Comparison of ENCODE assay signal across 11 mouse cellular contexts in the genomic region with DNA sequence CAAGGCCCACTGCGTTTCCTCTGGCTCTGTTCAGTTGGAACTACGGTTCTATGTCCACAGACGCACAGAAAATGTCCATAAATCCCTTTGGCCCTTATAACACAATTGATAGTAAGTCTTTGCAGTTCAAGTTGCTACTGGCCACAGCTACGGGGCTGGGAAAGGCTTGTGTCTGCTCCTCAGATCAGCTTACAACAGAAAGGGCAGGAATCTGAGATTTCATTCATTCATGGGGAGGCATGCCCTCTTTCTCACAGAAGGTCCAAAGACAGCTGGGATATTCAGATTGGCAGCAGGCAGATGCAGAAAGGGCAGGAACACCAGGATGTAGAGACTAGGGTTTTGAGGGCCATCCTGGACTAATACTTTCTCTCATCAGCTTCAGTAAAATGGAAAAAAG. TPM values are rescaled to one million over a fixed set of nuclear protein-coding genes. Genes with fewer than 3 reads are reported as not detected.
DNase-seq lines count a peak whose midpoint lies in the region; ATAC-seq and TF ChIP-seq lines count a peak whose summit lies in the region.
"Had no signal": no experiment of that assay in that cellular context is flagged by ENCODE, and none has a peak within 500 bp of the region (broad histone marks: within the 10 kb centered on the region; RNA-seq: fewer than 3 reads in every experiment).

No protein-coding gene starts in this region.

- no peak overlapping the region for H3K9ac ChIP-seq in kidney, postnatal 0 days (ENCODE audit: low read depth, low read length)
- H3K9ac ChIP-seq in forebrain, embryonic 16.5 days (replicated peaks; ENCODE audit: low read depth, low read length), result no peak overlapping the region
- no peak overlapping the region for H3K9ac ChIP-seq in liver, embryonic 13.5 days
- no peak overlapping the region for H3K9ac ChIP-seq in neural tube, embryonic 15.5 days (replicated peaks)

- no peak overlapping the region for H3K4me3 ChIP-seq in kidney, postnatal 0 days (replicated peaks; ENCODE audit: low read depth, low read length)
- H3K4me3 ChIP-seq in forebrain, embryonic 16.5 days (replicated peaks; ENCODE audit: low read length), result no peak overlapping the region
- no peak overlapping the region for H3K4me3 ChIP-seq in liver, embryonic 13.5 days (replicated peaks)
- H3K4me3 ChIP-seq in neural tube, embryonic 15.5 days (replicated peaks), result no peak overlapping the region

- H3K9me3 ChIP-seq in kidney, postnatal 0 days (replicated peaks; ENCODE audit: low read length), result no peaks in the 10 kb centered on the region
- H3K9me3 ChIP-seq in forebrain, embryonic 16.5 days (ENCODE audit: control insufficient read depth, low read length), result no peaks in the 10 kb centered on the region
- H3K9me3 ChIP-seq in liver, embryonic 13.5 days (replicated peaks), result no peaks in the 10 kb centered on the region
- H3K9me3 ChIP-seq in neural tube, embryonic 15.5 days (replicated peaks), result no peaks in the 10 kb centered on the region

- no peaks in the 10 kb centered on the region for H3K36me3 ChIP-seq in kidney, postnatal 0 days (ENCODE audit: insufficient read depth, low read length)
- H3K36me3 ChIP-seq in forebrain, embryonic 16.5 days (ENCODE audit: control insufficient read depth, insufficient read depth), result no peaks in the 10 kb centered on the region
- no peaks in the 10 kb centered on the region for H3K36me3 ChIP-seq in liver, embryonic 13.5 days
- H3K36me3 ChIP-seq in neural tube, embryonic 15.5 days, result no peaks in the 10 kb centered on the region

- H3K27ac ChIP-seq in kidney, postnatal 0 days, result 0 out of 2 replicates have a peak overlapping the region, but pooled peaks have one; percentile 57
- peak overlapping the region; percentile 16; the same call in 1 of the 2 replicates for H3K27ac ChIP-seq in forebrain, embryonic 16.5 days (ENCODE audit: low read length)
- peak overlapping the region; percentile 66 for H3K27ac ChIP-seq in liver, embryonic 13.5 days
- 0 out of 2 replicates have a peak overlapping the region, but pooled peaks have one; percentile 4 for H3K27ac ChIP-seq in neural tube, embryonic 15.5 days (replicated peaks)

- ATAC-seq in kidney, postnatal 0 days (replicated peaks; ENCODE audit: low FRiP score, low read depth), result no peak
- ATAC-seq in forebrain, embryonic 16.5 days, result no peak
- ATAC-seq in liver, embryonic 13.5 days (ENCODE audit: low read depth), result no peak
- no peak for ATAC-seq in neural tube, embryonic 15.5 days (ENCODE audit: low FRiP score)

- H3K4me1 ChIP-seq in kidney, postnatal 0 days (replicated peaks; ENCODE audit: insufficient read depth, low read length), result peaks cover 6% of the 10 kb centered on the region; the same call in 1 of the 2 replicates
- peaks cover 8% of the 10 kb centered on the region for H3K4me1 ChIP-seq in forebrain, embryonic 16.5 days (replicated peaks; ENCODE audit: control insufficient read depth, insufficient read depth, low read length)
- H3K4me1 ChIP-seq in liver, embryonic 13.5 days (replicated peaks), result 0 out of 2 replicates have a peak, but pooled peaks cover 5% of the 10 kb centered on the region
- peaks cover 7% of the 10 kb centered on the region; the same call in 1 of the 2 replicates for H3K4me1 ChIP-seq in neural tube, embryonic 15.5 days

- no peak overlapping the region for H3K4me2 ChIP-seq in kidney, postnatal 0 days (ENCODE audit: low read length)
- H3K4me2 ChIP-seq in forebrain, embryonic 16.5 days (ENCODE audit: low read length), result no peak overlapping the region
- no peak overlapping the region for H3K4me2 ChIP-seq in liver, embryonic 13.5 days
- H3K4me2 ChIP-seq in neural tube, embryonic 15.5 days, result no peak overlapping the region

- 39% methylated on average over 4 of the region's 4 CpGs for WGBS in kidney, postnatal 0 days
- WGBS in forebrain, embryonic 16.5 days, result 22% methylated on average over 4 of the region's 4 CpGs
- 65% methylated on average over 4 of the region's 4 CpGs for whole genome bisulfite sequencing in liver, embryonic 13.5 days (ENCODE audit: insufficient replicate concordance)
- whole genome bisulfite sequencing in neural tube, embryonic 15.5 days, result 23% methylated on average over 4 of the region's 4 CpGs

- H3K27me3 ChIP-seq in kidney, postnatal 0 days (ENCODE audit: insufficient read depth, low read length), result no peaks in the 10 kb centered on the region
- no peaks in the 10 kb centered on the region for H3K27me3 ChIP-seq in forebrain, embryonic 16.5 days (replicated peaks; ENCODE audit: control insufficient read depth, insufficient read depth, low read length)
- no peaks in the 10 kb centered on the region for H3K27me3 ChIP-seq in liver, embryonic 13.5 days
- H3K27me3 ChIP-seq in neural tube, embryonic 15.5 days (replicated peaks), result no peaks in the 10 kb centered on the region

- no peak for TF ChIP-seq CTCF in kidney, postnatal 0 days (IDR thresholded peaks at IDR 0.05; ENCODE audit: low read depth)

- no peak for DNase-seq in kidney, postnatal 0 days (ENCODE audit: low spot score)
- no peak for DNase-seq in kidney, postnatal 14 days
- DNase-seq in liver, embryonic 13.5 days, result no peak
- no peak for DNase-seq in thymus, adult 18-20 months
- DNase-seq in layer of hippocampus, adult 18-20 months (ENCODE audit: low spot score in 2 of 2), result no peak
- DNase-seq in right cerebral cortex, postnatal 36 days (ENCODE audit: low spot score in 2 of 2), result no peak
- DNase-seq: adrenal gland, postnatal 14 days; cerebellum, adult 11-12 months; lung, adult 18-20 months had no signal

RNA-seq across cellular contexts. Expression of gene Fzd7, which starts 43.9 kb away (rescaled TPM):
- 15.2 and 17.9 TPM in 2 replicates for polyA plus RNA-seq in kidney, postnatal 0 days (2015; fragmentation: Nextera tagmentation; extraction: Ambion mirVana)
- polyA plus RNA-seq in forebrain, embryonic 16.5 days (2015; fragmentation: Nextera tagmentation; extraction: Ambion mirVana), result 2.7 and 3.4 TPM in 2 replicates
- 1.4 and 2.0 TPM in 2 replicates for polyA plus RNA-seq in liver, embryonic 13.5 days (2015; fragmentation: Nextera tagmentation; extraction: Ambion mirVana)
- polyA plus RNA-seq in neural tube, embryonic 15.5 days (2015; fragmentation: Nextera tagmentation; extraction: Ambion mirVana), result 3.5 and 4.5 TPM in 2 replicates
- 1 to 10 TPM; 8.4 to 9.0 TPM for total RNA-seq in layer of hippocampus, adult 18-20 months (2021)

Comparison
In these comparisons a context has a peak if more than half of its experiments do, and no peak if none do; other contexts are left out.
1. H3K27ac ChIP-seq: peak in every context shown above with its lines; median percentile 66 in liver, embryonic 13.5 days; 57 in kidney, postnatal 0 days; 16 in forebrain, embryonic 16.5 days; 4 in neural tube, embryonic 15.5 days.